Mouse (Mus musculus) heart, adult 18-20 months (tissue): Measurements from ENCODE around the gene Nexn. TPM values are rescaled to one million over a fixed set of nuclear protein-coding genes. Genes with fewer than 3 reads are reported as not detected.
"Not testable (repeated sequence)": the region's sequence is repeated elsewhere in the genome, so short reads cannot be mapped to it uniquely, and the experiment has no call there.

Experiments used
- DNase-seq, 2 experiments: peaks; one replicate each; pipeline ENCODE4 v3.0.0; 2021 to 2022; ENCODE audit warnings: mixed read lengths in 1 of 2
- total RNA-seq, 2 experiments: library from RNA; stranded (reverse); gene quantifications; 2 replicates each; pipeline ENCODE4 v1.2.3; 2021

Gene Nexn
- total RNA-seq, 2 experiments from 2014 or later = 321 to 331 TPM

- not testable (repeated sequence) for DNase-seq
These were observed 68.9 kb downstream of the Nexn start for GRCm38 (mm10) chr3:152197246-152197645.

DNA sequence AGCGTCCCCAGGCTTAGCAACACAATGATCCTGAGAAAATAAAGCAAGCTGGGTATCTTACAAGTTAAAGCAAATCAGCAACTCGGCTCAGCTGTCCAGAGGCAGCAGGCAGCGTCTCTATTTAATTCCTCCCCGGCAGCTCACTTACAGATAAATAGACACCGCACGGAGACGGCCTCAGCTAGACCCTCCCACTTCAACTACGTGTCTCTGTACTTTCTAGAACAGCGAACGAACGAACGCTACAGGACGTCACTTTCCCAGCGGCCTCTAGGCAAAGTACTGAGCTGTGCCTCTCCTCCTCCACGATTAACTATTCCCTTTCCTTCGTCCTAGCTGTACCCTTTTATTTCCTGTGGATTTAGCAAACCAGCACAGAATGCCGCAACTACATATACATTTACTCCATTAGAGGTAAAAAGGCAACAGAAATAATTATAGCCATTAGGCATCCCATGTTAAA, 72.5 kb downstream of the Nexn start:
- peak; percentile 93 to 96 for DNase-seq

GRCm38 (mm10) chr3:152193177-152193576, 73.0 kb downstream of the Nexn start:
- DNase-seq = no peak

DNA sequence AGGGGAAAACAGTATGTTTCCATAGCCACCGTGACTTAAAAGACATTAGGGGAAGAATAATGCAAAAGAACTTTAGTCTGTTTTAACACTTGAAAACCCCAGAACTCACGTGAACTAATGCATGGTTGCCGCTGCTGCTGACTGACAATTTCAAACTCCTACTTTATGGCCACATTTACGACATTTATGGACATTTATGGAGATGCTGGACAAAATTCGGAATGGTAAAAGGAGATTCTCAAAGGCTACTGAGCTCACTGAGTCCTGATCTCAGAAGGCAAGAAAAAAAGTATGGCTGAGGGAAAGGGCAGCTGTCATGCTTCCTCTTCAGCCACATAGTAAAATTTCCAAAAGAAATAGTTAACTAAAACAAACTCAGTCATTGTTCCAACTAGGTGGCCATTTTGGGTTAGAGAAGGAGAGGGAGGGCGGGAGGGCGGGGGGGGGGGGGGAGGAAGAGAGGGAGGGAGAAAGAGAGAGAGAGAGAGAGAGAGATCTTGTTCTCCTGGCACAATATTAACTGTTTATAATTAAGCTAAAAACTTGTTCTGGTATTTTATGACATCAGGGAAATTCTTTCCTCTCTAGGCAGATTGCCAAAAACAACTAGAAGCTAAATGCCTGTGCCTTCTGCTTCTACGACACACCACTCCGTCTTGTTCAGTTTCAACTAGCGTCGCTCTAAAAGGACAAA, 73.8 kb downstream of the Nexn start:
- peak; percentile 31 to 67 for DNase-seq

DNA sequence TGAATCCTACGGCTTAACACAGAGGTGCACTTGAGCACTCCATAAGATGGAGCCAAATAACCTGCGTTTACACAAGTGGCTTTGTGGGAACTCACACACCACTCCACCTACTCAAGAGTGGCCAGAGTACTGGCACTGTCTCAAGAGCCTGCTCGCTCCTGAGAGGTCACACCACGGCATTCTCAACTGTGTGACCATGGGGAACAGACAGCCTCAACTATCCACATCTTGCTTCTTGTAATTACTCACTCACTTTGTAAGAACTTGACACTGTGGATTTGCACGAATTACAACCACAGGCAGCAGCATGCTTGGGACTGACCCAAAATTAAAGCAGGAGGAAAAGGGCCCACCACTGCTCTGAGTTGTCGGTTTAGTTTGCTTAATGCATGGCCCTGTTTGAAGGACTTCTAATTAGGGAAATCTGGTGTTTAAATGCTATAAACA, 74.3 kb downstream of the Nexn start:
- peak; percentile 73 to 77 for DNase-seq

- peak; percentile 27 to 60 for DNase-seq
These were observed 75.3 kb downstream of the Nexn start for GRCm38 (mm10) chr3:152190679-152191477.

GRCm38 (mm10) chr3:152189306-152189705, 76.8 kb downstream of the Nexn start:
- peak in 1 of 2 experiments; percentile 54 for DNase-seq

Other genes starting within 250 kb of the Nexn start
- gene Gipc2, start 100.1 kb downstream of the Nexn start, total RNA-seq = 1 to 10 TPM; 4.4 to 5.0 TPM
- 100 to 1,000 TPM; 118 to 137 TPM for gene Dnajb4, start 56.0 kb downstream of the Nexn start, total RNA-seq
- 10 to 100 TPM; 51.2 to 52.5 TPM for gene Fubp1, start 55.9 kb downstream of the Nexn start, total RNA-seq
- gene Miga1, start 74.1 kb upstream of the Nexn start, total RNA-seq = 10 to 100 TPM; 10.8 to 14.7 TPM
- 10 to 100 TPM; 22.2 to 24.3 TPM for gene Usp33, start 80.1 kb upstream of the Nexn start, total RNA-seq
- gene Zzz3, start 129.1 kb upstream of the Nexn start, total RNA-seq = 10 to 100 TPM; 20.3 to 23.4 TPM